Mouse (Mus musculus) hindbrain, embryonic 15.5 days (tissue): Measurements from ENCODE around the gene Tpst2. TPM values are rescaled to one million over a fixed set of nuclear protein-coding genes. Genes with fewer than 3 reads are reported as not detected.

Source experiments
- ATAC-seq: fragments of 200-750 bp; cut with Nextera tagmentation; 2 replicates; pipeline ENCODE4 v1.8.0; 2017; ENCODE audit warnings: low read depth, moderate number of reproducible peaks, moderate TSS enrichment; ENCODE audit not compliant: low FRiP score
- H3K27ac ChIP-seq: fragments of 300-500 bp; sonication (generic); replicated peaks from 2 replicates; pipeline ENCODE4 v1.5.1; 2015; ENCODE audit warnings: mild to moderate bottlenecking, inconsistent platforms
- H3K27me3 ChIP-seq: fragments of 300-500 bp; sonication (generic); 2 replicates; pipeline ENCODE4 v1.6.1; 2015; ENCODE audit warnings: control low read depth, inconsistent platforms
- H3K36me3 ChIP-seq: fragments of 300-500 bp; sonication (generic); 2 replicates; pipeline ENCODE4 v1.6.1; 2015; ENCODE audit warnings: control low read depth, inconsistent platforms
- H3K4me1 ChIP-seq: fragments of 300-500 bp; sonication (generic); replicated peaks from 2 replicates; pipeline ENCODE4 v1.6.1; 2015; ENCODE audit warnings: control low read depth, inconsistent platforms
- H3K4me2 ChIP-seq: fragments of 300-500 bp; sonication (generic); 2 replicates; pipeline ENCODE4 v1.6.1; 2015; ENCODE audit warnings: moderate library complexity, mild to moderate bottlenecking, inconsistent platforms
- H3K4me3 ChIP-seq: fragments of 300-500 bp; sonication (generic); 2 replicates; pipeline ENCODE4 v1.5.1; 2015; ENCODE audit warnings: mild to moderate bottlenecking, inconsistent platforms
- H3K9ac ChIP-seq: fragments of 300-500 bp; sonication (generic); 2 replicates; pipeline ENCODE4 v1.6.1; 2015; ENCODE audit warnings: inconsistent platforms
- H3K9me3 ChIP-seq: fragments of 300-500 bp; sonication (generic); 2 replicates; pipeline ENCODE4 v1.6.1; 2016; ENCODE audit warnings: control low read depth, inconsistent platforms
- WGBS: fragments of 180-500 bp; shearing (Covaris S2); methylation state at CpG from one replicate; pipeline ENCODE4 v1.1.7; 2015; 5-methylcytosine and 5-hydroxymethylcytosine counted together
- polyA plus RNA-seq: library from polyadenylated mRNA; unstranded; fragments of >200 nt; fragmentation: Nextera tagmentation; extraction: Ambion mirVana; gene quantifications from 2 replicates; pipeline ENCODE4 v1.2.1, GENCODE M21; 2015

The Tpst2 gene
- polyA plus RNA-seq, 1 experiment from 2014 or later, result 31.8 TPM

DNA sequence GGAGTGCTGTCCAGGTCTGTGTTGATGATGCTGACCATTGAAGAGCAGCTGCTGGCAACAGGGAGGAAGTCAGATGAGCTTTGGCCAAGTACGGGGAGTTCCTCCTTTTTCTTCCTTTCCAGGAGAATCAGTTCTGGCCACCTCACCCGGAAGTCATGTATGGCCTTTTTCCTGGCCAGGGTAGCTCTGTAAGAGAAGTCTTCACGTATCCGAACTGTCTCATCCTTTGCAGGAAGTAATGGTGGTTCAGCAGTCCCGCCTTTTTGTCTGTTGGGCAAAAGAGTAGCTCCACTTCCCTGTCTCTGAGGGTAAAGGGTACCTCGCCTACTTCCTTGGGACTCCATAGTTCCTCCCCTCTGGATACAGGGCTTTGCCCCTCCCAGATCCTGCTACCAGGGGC, 79.0 kb downstream of the Tpst2 start:
- no peak overlapping the region for H3K4me2 ChIP-seq
- no peak overlapping the region for H3K9ac ChIP-seq
- no peaks in the 10 kb centered on the region for H3K27me3 ChIP-seq
- H3K4me1 ChIP-seq, result no peaks in the 10 kb centered on the region
- WGBS, result 94% methylated on average over 6 of the region's 6 CpGs
- no peak overlapping the region for H3K27ac ChIP-seq
- H3K9me3 ChIP-seq, result no peaks in the 10 kb centered on the region
- ATAC-seq, result no peak
- H3K36me3 ChIP-seq, result peaks cover 23% of the 10 kb centered on the region
- no peak overlapping the region for H3K4me3 ChIP-seq

DNA sequence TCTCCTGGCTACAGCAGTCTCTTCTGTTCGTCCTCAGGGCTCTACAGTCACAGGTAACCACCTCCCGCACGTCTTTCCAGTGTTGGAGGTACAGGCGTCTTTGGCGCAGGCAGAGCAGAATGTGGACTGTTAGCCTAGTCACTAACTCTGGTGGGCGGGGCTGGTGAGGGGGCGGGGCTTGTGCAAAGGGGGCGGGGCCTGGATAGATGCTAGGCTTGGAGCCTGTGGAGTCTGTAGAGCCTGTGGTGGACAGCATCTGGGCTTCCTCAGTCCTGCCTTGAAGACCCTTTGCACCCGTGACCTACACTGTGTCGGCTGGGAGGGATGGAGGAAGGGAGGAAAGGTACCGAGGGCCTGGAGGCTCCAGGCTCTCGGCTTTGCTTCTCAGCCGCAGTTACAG, 79.4 kb downstream of the Tpst2 start, which contains the start of gene Gm6583:
Gene Gm6583, minus strand, starts transcription at position 124 of the 400 bp plus-strand sequence.
- WGBS, result 63% methylated on average over 13 of the region's 13 CpGs
- no peak within 1 kb of the TSS for H3K9ac ChIP-seq
- H3K27ac ChIP-seq, result no peak within 1 kb of the TSS
- no peaks in the 10 kb centered on the region for H3K4me1 ChIP-seq
- H3K27me3 ChIP-seq, result no peaks in the 10 kb centered on the region
- peaks cover 20% of the 10 kb centered on the region for H3K36me3 ChIP-seq
- no peak for ATAC-seq
- no peaks in the 10 kb centered on the region for H3K9me3 ChIP-seq
- H3K4me2 ChIP-seq, result no peak within 1 kb of the TSS
- no peak within 1 kb of the TSS for H3K4me3 ChIP-seq

DNA sequence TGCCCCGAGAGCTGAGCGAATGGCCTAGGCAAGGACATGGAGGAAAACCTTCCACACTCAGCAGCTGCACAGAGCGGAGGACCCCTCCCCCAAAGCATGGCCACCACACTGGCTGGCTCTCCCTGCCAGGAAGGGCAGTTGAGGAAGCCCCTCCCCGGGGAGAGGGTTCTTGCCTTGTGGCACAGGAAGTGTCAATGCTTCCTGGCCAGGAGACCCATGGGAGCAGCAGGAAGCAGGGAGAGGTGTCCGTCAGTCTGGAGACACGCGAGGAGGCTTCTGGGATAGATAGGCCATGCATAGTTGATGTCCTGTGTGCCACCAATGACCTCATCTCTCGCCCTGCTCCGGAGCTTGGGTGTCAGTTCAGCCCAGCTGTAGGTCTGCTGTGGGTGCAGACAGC, 79.8 kb downstream of the Tpst2 start:
- 94% methylated on average over 9 of the region's 9 CpGs for WGBS
- Histone ChIP-seq H3K9me3 (no peaks in the 10 kb centered on the region), H3K4me3 (no peak overlapping the region), H3K27ac (no peak overlapping the region), H3K9ac (no peak overlapping the region), H3K4me2 (no peak overlapping the region), H3K4me1 (no peaks in the 10 kb centered on the region), H3K27me3 (no peaks in the 10 kb centered on the region), H3K36me3 (peaks cover 18% of the 10 kb centered on the region)
- no peak for ATAC-seq

DNA sequence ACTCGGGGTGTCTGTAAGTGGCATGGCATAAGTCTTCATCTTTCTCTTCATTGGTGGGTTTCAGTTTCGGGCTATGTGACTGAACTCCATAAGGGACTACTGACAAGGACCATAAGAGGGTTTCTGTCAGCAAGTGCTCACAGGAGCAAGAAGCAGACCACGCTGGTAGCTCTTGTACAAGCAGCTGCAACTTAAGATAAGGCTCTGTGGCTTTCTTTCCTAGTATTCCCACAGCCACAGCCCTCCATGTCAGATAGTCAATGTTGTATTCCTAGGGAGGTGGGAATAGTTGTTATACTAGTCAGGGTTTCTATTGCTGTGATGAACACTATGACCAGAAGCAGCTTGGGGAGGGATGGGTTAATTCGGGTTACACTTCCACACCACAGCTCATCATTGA, 83.0 kb downstream of the Tpst2 start:
- 96% methylated on average over 4 of the region's 4 CpGs for whole genome bisulfite sequencing
- H3K36me3 ChIP-seq, result peaks cover 32% of the 10 kb centered on the region
- no peaks in the 10 kb centered on the region for H3K9me3 ChIP-seq
- H3K4me2 ChIP-seq, result no peak overlapping the region
- no peak overlapping the region for H3K4me3 ChIP-seq
- no peaks in the 10 kb centered on the region for H3K4me1 ChIP-seq
- ATAC-seq, result no peak
- no peaks in the 10 kb centered on the region for H3K27me3 ChIP-seq
- no peak overlapping the region for H3K9ac ChIP-seq
- no peak overlapping the region for H3K27ac ChIP-seq

DNA sequence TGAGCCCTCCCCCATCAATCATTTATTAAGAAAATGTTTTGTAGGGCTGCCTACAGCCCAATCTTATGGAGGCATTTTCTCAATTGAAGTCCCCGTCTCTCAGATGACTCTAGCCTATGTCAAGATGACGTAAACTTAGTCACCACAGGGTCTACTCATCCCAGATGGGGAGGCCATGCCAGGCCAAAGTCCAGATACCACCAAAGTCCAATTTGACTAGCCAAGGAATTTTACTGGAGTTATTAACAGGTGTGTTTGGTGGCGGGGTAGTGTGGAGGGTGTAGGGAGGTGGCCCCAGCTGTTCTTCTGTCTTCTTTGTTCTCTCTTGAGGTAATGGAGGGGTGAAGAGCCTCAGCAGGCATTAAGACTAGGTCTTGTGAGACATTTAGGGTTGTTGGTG, 83.6 kb downstream of the Tpst2 start:
- Histone ChIP-seq H3K27ac (no peak overlapping the region), H3K9ac (no peak overlapping the region), H3K36me3 (peaks cover 32% of the 10 kb centered on the region), H3K4me2 (no peak overlapping the region), H3K27me3 (no peaks in the 10 kb centered on the region), H3K4me3 (no peak overlapping the region), H3K4me1 (no peaks in the 10 kb centered on the region), H3K9me3 (no peaks in the 10 kb centered on the region)
- no peak for ATAC-seq
- 98% methylated on average over 3 of the region's 3 CpGs for WGBS

DNA sequence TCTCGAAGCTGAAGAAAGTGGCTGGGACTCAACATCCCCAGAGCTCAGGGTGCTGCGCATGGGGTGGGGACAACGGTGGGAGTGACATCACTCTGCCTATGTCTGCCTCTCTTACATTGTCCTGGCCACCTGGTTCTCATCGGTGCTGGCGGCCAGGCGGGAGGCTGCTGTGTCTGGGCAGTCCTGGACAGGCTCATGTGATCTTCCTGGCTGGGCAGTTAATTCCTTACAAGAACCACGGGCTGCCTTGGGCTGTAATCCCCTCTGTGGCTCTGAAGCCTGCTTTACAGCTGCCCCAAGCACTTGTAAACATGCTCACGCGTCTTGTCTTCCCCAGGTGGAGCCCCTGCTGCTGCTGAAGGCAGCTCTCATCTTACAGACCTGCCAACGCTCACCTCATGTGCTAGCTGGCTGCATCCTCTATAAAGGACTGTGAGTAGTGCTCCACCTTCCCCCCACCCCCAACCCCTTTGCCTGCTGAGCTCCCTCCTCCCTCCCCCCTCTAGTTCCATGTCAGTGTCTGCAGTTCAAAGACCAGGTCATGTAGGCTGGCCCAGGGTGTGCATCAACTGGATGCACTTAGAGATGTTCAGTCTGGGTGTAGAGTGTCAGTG, 87.8 kb downstream of the Tpst2 start:
- ATAC-seq, result no peak
- no peak overlapping the region for H3K9ac ChIP-seq
- H3K27me3 ChIP-seq, result no peaks in the 10 kb centered on the region
- no peaks in the 10 kb centered on the region for H3K9me3 ChIP-seq
- H3K4me2 ChIP-seq, result no peak overlapping the region
- no peak overlapping the region for H3K27ac ChIP-seq
- peaks cover 8% of the 10 kb centered on the region; the same call in 1 of the 2 replicates for H3K4me1 ChIP-seq
- H3K4me3 ChIP-seq, result no peak overlapping the region
- peaks cover 35% of the 10 kb centered on the region; the same call in 1 of the 2 replicates for H3K36me3 ChIP-seq
- 75% methylated on average over 10 of the region's 10 CpGs for WGBS

Other genes starting within 250 kb of the Tpst2 start
- 1.4 and 1.5 TPM in 2 replicates for gene Cryba4, start 24.2 kb upstream of the Tpst2 start, polyA plus RNA-seq
- 3.9 and 5.3 TPM in 2 replicates for gene Crybb1, start 20.9 kb upstream of the Tpst2 start, polyA plus RNA-seq
- gene Tfip11, start 49.7 kb downstream of the Tpst2 start, polyA plus RNA-seq, result 30.9 and 31.0 TPM in 2 replicates
- 57.6 and 58.9 TPM in 2 replicates for gene Srrd, start 66.3 kb downstream of the Tpst2 start, polyA plus RNA-seq
- 42.0 and 42.7 TPM in 2 replicates for gene Hps4, start 66.4 kb downstream of the Tpst2 start, polyA plus RNA-seq
- 0.10 and 0.25 TPM in 2 replicates for gene Gm6583, start 79.3 kb downstream of the Tpst2 start, polyA plus RNA-seq
- gene Asphd2, start 118.2 kb downstream of the Tpst2 start, polyA plus RNA-seq, result 104 and 106 TPM in 2 replicates
- 0.63 and 1.0 TPM in 2 replicates for gene Gm6588, start 172.7 kb downstream of the Tpst2 start, polyA plus RNA-seq